Mouse (Mus musculus) myocyte (in vitro differentiated cells): Measurements from ENCODE around the gene Antxr1. TPM values are rescaled to one million over a fixed set of nuclear protein-coding genes. Genes with fewer than 3 reads are reported as not detected.

Source experiments
- H3K27me3 ChIP-seq: one replicate; pipeline ENCODE4 v1.6.1; 2011; ENCODE audit not compliant: control insufficient read depth, insufficient read depth, insufficient read length
- H3K36me3 ChIP-seq: one replicate; pipeline ENCODE4 v1.6.1; 2011; ENCODE audit not compliant: control insufficient read depth, insufficient read depth
- H3K4me2 ChIP-seq: one replicate; pipeline ENCODE4 v1.6.1; 2011; ENCODE audit warnings: low read depth, control low read depth
- H3K4me3 ChIP-seq: one replicate; pipeline ENCODE4 v1.5.1; 2011; ENCODE audit warnings: mild to moderate bottlenecking, control low read depth, moderate library complexity
- H3K79me2 ChIP-seq: one replicate; pipeline ENCODE4 v1.6.1; 2011; ENCODE audit not compliant: control insufficient read depth, insufficient read depth
- H3ac ChIP-seq: one replicate; pipeline ENCODE4 v1.6.1; 2011; ENCODE audit not compliant: control insufficient read depth, insufficient read length
- CEBPB ChIP-seq: IDR thresholded peaks from 2 replicates; pipeline ENCODE4 v1.6.1; 2011; ENCODE audit warnings: mild to moderate bottlenecking, moderate library complexity; ENCODE audit not compliant: poor library complexity, insufficient read depth, severe bottlenecking
- E2F4 ChIP-seq: IDR thresholded peaks from one replicate; pipeline ENCODE4 v1.6.1; 2011; ENCODE audit warnings: mild to moderate bottlenecking, control low read depth, moderate library complexity; ENCODE audit not compliant: insufficient read depth
- MAX ChIP-seq: IDR thresholded peaks from one replicate; pipeline ENCODE4 v1.6.1; 2011; ENCODE audit warnings: low read depth, mild to moderate bottlenecking, control low read depth
- MYOD1 ChIP-seq, 3 experiments: IDR thresholded peaks; one replicate each; pipeline ENCODE4 v1.6.1; 2011; ENCODE audit warnings: control low read depth in 2 of 3, low read depth in 2 of 3, mild to moderate bottlenecking in 2 of 3, moderate library complexity in 1 of 3; ENCODE audit not compliant: insufficient read length in 2 of 3, control insufficient read depth in 1 of 3
- MYOG ChIP-seq, 3 experiments: IDR thresholded peaks; one replicate each; pipeline ENCODE4 v1.6.1; 2011; ENCODE audit warnings: control low read depth in 2 of 3, low read depth in 2 of 3, mild to moderate bottlenecking in 2 of 3; ENCODE audit not compliant: insufficient read length in 2 of 3, control insufficient read depth in 1 of 3, insufficient read depth in 1 of 3
- POLR2A ChIP-seq: IDR thresholded peaks from one replicate; pipeline ENCODE4 v1.6.1; 2011; ENCODE audit warnings: low read depth, mild to moderate bottlenecking, control low read depth, moderate library complexity; ENCODE audit not compliant: insufficient read length
- POLR2AphosphoS2 ChIP-seq: IDR thresholded peaks from one replicate; pipeline ENCODE4 v1.6.1; 2011; ENCODE audit warnings: low read depth, control low read depth; ENCODE audit not compliant: insufficient read length
- REST ChIP-seq: IDR thresholded peaks from one replicate; pipeline ENCODE4 v1.6.1; 2011; ENCODE audit warnings: mild to moderate bottlenecking, control low read depth, moderate library complexity; ENCODE audit not compliant: insufficient read depth, insufficient read length
- SRF ChIP-seq: IDR thresholded peaks from one replicate; pipeline ENCODE4 v1.6.1; 2011; ENCODE audit warnings: low read depth; ENCODE audit not compliant: control insufficient read depth, insufficient read length
- TCF12 ChIP-seq: IDR thresholded peaks from one replicate; pipeline ENCODE4 v1.6.1; 2011; ENCODE audit warnings: mild to moderate bottlenecking, control low read depth; ENCODE audit not compliant: poor library complexity, insufficient read depth, severe bottlenecking
- TCF3 ChIP-seq: IDR thresholded peaks from one replicate; pipeline ENCODE4 v1.6.1; 2011; ENCODE audit warnings: low read depth, control low read depth; ENCODE audit not compliant: insufficient read length
- USF1 ChIP-seq: IDR thresholded peaks from one replicate; pipeline ENCODE4 v1.6.1; 2011; ENCODE audit warnings: low read depth, mild to moderate bottlenecking, control low read depth, moderate library complexity
- polyA plus RNA-seq: library from polyadenylated mRNA; unstranded; fragments of >200 nt; fragmentation: generic; extraction: Trizol; gene quantifications from one replicate; pipeline ENCODE4 v1.2.1, GENCODE M21; 2012; ENCODE audit warnings: missing spikeins

The Antxr1 gene
- polyA plus RNA-seq, 1 experiment: 8.6 TPM

DNA sequence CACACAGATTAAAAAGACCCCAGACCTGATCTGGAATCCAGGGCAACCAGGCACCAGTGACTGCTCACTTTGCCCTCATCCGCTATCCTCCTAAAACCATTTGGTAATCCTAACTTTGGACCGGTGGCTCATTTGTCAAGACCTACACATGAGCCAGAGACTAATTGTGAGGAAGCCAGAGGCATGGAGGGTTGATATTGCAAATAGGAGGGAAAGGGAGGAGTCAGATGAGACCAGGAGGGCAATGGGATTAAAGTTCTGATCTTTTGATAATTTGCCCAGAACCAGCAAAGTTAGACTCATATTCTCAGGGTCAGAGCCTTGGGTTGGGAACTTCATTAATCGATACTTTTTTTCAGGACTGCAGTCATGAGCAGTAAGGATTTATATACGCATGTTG is 78.2 kb downstream of the Antxr1 start:
- Histone ChIP-seq H3K4me3 (no peak overlapping the region), H3K27me3 (no peaks in the 10 kb centered on the region), H3ac (no peak overlapping the region), H3K79me2 (no peaks in the 10 kb centered on the region), H3K4me2 (no peak overlapping the region), H3K36me3 (peaks cover 6% of the 10 kb centered on the region)
- no peak for TF ChIP-seq MAX
- TF ChIP-seq MYOD1 (IDR thresholded peaks at IDR 0.05; ENCODE audit: control insufficient read depth in 1 of 3, insufficient read length in 2 of 3, low read depth in 2 of 3): no peak
- TF ChIP-seq CEBPB: no peak
- TF ChIP-seq POLR2AphosphoS2: no peak
- TF ChIP-seq E2F4: no peak
- no peak for TF ChIP-seq TCF3

DNA sequence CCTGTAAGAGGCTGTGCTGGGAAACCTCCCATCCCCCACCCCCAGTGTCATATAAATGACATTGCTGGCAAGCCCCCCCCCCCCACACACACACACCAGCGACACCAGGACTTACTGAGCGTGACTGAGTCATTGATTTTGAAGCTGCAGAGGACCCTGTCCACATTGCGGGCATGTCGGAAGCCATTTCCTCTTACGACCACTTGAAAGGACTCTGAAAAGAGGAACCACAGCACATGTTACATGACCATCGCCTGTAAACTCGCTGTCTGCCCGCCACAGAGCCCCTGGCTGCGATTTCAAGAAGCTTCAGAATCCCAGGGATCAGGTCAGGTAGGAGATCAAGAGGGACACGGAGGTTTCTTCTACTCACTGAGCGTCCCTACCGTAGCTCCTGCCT is 80.0 kb downstream of the Antxr1 start:
- Histone ChIP-seq H3ac (no peak overlapping the region), H3K27me3 (no peaks in the 10 kb centered on the region), H3K79me2 (no peaks in the 10 kb centered on the region), H3K36me3 (peaks cover 6% of the 10 kb centered on the region), H3K4me2 (no peak overlapping the region), H3K4me3 (no peak overlapping the region)
- TF ChIP-seq E2F4 (no peak), POLR2AphosphoS2 (no peak), TCF3 (no peak), USF1 (no peak), MAX (no peak), MYOD1 (IDR thresholded peaks at IDR 0.05; ENCODE audit: control insufficient read depth in 1 of 3, insufficient read length in 2 of 3, low read depth in 2 of 3) (no peak), SRF (no peak), CEBPB (no peak), TCF12 (no peak), POLR2A (no peak), REST (no peak), MYOG (IDR thresholded peaks at IDR 0.05; ENCODE audit: control insufficient read depth in 1 of 3, insufficient read depth in 1 of 3, insufficient read length in 2 of 3, low read depth in 2 of 3) (no peak)

DNA sequence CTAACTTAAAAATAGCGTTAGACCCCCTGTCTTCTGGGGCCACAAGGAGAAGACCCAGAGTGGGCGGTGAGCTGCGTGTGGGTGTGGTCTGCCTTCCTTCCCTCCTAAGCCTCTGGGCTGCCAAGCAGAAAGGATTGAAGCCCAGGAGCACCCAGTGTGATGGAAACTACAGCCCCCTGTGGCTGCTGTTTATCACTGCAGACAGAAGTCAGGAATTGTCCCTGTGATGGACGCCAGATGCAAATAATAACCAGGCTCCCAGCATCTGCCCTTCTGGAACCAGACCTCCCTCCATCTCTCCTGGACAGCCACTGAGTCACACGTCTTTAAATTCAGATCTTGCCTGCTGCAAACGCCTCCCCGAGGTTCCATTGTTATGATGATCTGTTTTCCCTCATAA is 80.9 kb downstream of the Antxr1 start:
- H3K4me2 ChIP-seq: no peak overlapping the region
- no peak overlapping the region for H3ac ChIP-seq
- no peaks in the 10 kb centered on the region for H3K27me3 ChIP-seq
- TF ChIP-seq USF1 (no peak), SRF (no peak), TCF12 (no peak), POLR2AphosphoS2 (no peak), TCF3 (no peak), POLR2A (no peak), E2F4 (no peak), REST (no peak), MAX (no peak), MYOD1 (IDR thresholded peaks at IDR 0.05; ENCODE audit: control insufficient read depth in 1 of 3, insufficient read length in 2 of 3, low read depth in 2 of 3) (no peak), MYOG (IDR thresholded peaks at IDR 0.05; ENCODE audit: control insufficient read depth in 1 of 3, insufficient read depth in 1 of 3, insufficient read length in 2 of 3, low read depth in 2 of 3) (no peak), CEBPB (no peak)
- peaks cover 6% of the 10 kb centered on the region for H3K36me3 ChIP-seq
- no peaks in the 10 kb centered on the region for H3K79me2 ChIP-seq
- no peak overlapping the region for H3K4me3 ChIP-seq

- Histone ChIP-seq H3K4me3 (no peak overlapping the region), H3ac (no peak overlapping the region), H3K27me3 (no peaks in the 10 kb centered on the region), H3K79me2 (no peaks in the 10 kb centered on the region), H3K36me3 (peaks cover 6% of the 10 kb centered on the region), H3K4me2 (no peak overlapping the region)
- TF ChIP-seq MYOG (IDR thresholded peaks at IDR 0.05; ENCODE audit: control insufficient read depth in 1 of 3, insufficient read depth in 1 of 3, insufficient read length in 2 of 3, low read depth in 2 of 3) (no peak), POLR2AphosphoS2 (no peak), E2F4 (no peak), TCF3 (no peak), USF1 (no peak), TCF12 (no peak), REST (no peak), MYOD1 (IDR thresholded peaks at IDR 0.05; ENCODE audit: control insufficient read depth in 1 of 3, insufficient read length in 2 of 3, low read depth in 2 of 3) (no peak), CEBPB (no peak), MAX (no peak), POLR2A (no peak)
Observed at GRCm38 (mm10) chr6:87251716-87252115, 83.9 kb downstream of the Antxr1 start.

- H3K4me3 ChIP-seq: no peak overlapping the region
- H3K27me3 ChIP-seq: no peaks in the 10 kb centered on the region
- H3K4me2 ChIP-seq: no peak overlapping the region
- TF ChIP-seq POLR2A (no peak), MAX (no peak), POLR2AphosphoS2 (no peak), E2F4 (no peak), TCF12 (no peak), MYOD1 (IDR thresholded peaks at IDR 0.05; ENCODE audit: control insufficient read depth in 1 of 3, insufficient read length in 2 of 3, low read depth in 2 of 3) (no peak), REST (no peak), CEBPB (no peak), USF1 (no peak), MYOG (IDR thresholded peaks at IDR 0.05; ENCODE audit: control insufficient read depth in 1 of 3, insufficient read depth in 1 of 3, insufficient read length in 2 of 3, low read depth in 2 of 3) (no peak), SRF (no peak), TCF3 (no peak)
- no peak overlapping the region for H3ac ChIP-seq
- H3K79me2 ChIP-seq: no peaks in the 10 kb centered on the region
- peaks cover 6% of the 10 kb centered on the region for H3K36me3 ChIP-seq
Observed at GRCm38 (mm10) chr6:87250701-87251100, 84.9 kb downstream of the Antxr1 start.
